Mouse (Mus musculus): Measurements from ENCODE around the gene Pxylp1. TPM values are rescaled to one million over a fixed set of nuclear protein-coding genes. Genes with fewer than 3 reads are reported as not detected.

The Pxylp1 gene
- polyA plus RNA-seq, 1 experiment from 2014 or later: 16.2 TPM

DNA sequence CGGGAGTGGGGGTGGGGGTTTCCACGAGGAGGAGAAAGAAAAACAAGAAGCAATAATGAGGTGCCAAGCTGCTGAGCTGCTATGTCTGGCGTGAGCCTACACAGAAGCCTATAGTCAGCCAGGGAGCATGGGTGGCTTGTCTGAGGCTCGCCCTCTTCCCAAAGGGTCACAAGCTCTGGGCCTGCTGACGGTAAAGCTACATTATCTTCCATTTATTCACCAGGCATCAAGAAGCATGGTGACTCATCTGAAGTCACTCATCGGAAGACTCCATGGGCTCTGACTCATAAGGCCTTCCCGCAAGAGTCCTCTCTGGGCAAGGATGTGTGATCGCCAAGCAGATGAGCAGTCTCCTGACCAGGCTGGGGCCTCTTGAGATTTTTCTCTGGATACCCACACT is 110.4 kb downstream of the Pxylp1 start:
- ATAC-seq (ENCODE audit: borderline replicate concordance, extremely low read depth, low FRiP score, low TSS enrichment): no peak
- no peak overlapping the region for H3K4me3 ChIP-seq
- H3K36me3 ChIP-seq: no peaks in the 10 kb centered on the region
- no peak overlapping the region for H3K27ac ChIP-seq
- H3K4me1 ChIP-seq: peaks cover 20% of the 10 kb centered on the region
- WGBS: 61% methylated on average over 8 of the region's 8 CpGs
- no peaks in the 10 kb centered on the region for H3K27me3 ChIP-seq
- no peak overlapping the region for H3K4me2 ChIP-seq
- H3K9ac ChIP-seq: no peak overlapping the region
- no peaks in the 10 kb centered on the region for H3K9me3 ChIP-seq

Other genes starting within 250 kb of the Pxylp1 start
- 26.3 and 26.4 TPM in 2 replicates for gene Zbtb38, start 139.8 kb downstream of the Pxylp1 start, polyA plus RNA-seq (2015; fragmentation: Nextera tagmentation; extraction: Ambion mirVana)
- 14.1 and 14.5 TPM in 2 replicates for gene Spsb4, start 126.2 kb upstream of the Pxylp1 start, polyA plus RNA-seq (2015; fragmentation: Nextera tagmentation; extraction: Ambion mirVana)
- 74.0 and 77.7 TPM in 2 replicates for gene Slc25a36, start 218.5 kb upstream of the Pxylp1 start, polyA plus RNA-seq (2015; fragmentation: Nextera tagmentation; extraction: Ambion mirVana)